Mouse (Mus musculus) stomach, embryonic 14.5 days (tissue): ENCODE results near the gene Gm48552. TPM values are rescaled to one million over a fixed set of nuclear protein-coding genes. Genes with fewer than 3 reads are reported as not detected.
A peak's percentile ranks its signal among the peaks of the same experiment; 100 is the strongest.

Source experiments
- ATAC-seq: fragments of 200-750 bp; cut with Nextera tagmentation; 2 replicates; pipeline ENCODE4 v1.8.0; 2017; ENCODE audit warnings: low read depth, moderate TSS enrichment; ENCODE audit not compliant: insufficient number of reproducible peaks, insufficient read depth, low FRiP score
- H3K27ac ChIP-seq: fragments of 300-500 bp; sonication (generic); 2 replicates; pipeline ENCODE4 v1.5.1; 2014; ENCODE audit warnings: mild to moderate bottlenecking, low read length, moderate library complexity, mixed read lengths
- H3K27me3 ChIP-seq: fragments of 300-500 bp; sonication (generic); 2 replicates; pipeline ENCODE4 v1.6.1; 2014; ENCODE audit warnings: low read length, control low read depth, mixed read lengths; ENCODE audit not compliant: control insufficient read depth, insufficient read depth
- H3K36me3 ChIP-seq: fragments of 300-500 bp; sonication (generic); 2 replicates; pipeline ENCODE4 v1.6.1; 2014; ENCODE audit warnings: mild to moderate bottlenecking, control low read depth, low read length, moderate library complexity, mixed read lengths; ENCODE audit not compliant: control insufficient read depth, insufficient read depth
- H3K4me1 ChIP-seq: fragments of 300-500 bp; sonication (generic); 2 replicates; pipeline ENCODE4 v1.6.1; 2014; ENCODE audit warnings: low read length, control low read depth, mixed read lengths; ENCODE audit not compliant: control insufficient read depth, insufficient read depth
- H3K4me2 ChIP-seq: fragments of 300-500 bp; sonication (generic); replicated peaks from 2 replicates; pipeline ENCODE4 v1.6.1; 2014; ENCODE audit warnings: low read depth, low read length, control low read depth
- H3K4me3 ChIP-seq: fragments of 300-500 bp; sonication (generic); 2 replicates; pipeline ENCODE4 v1.5.1; 2014; ENCODE audit warnings: low read depth, low read length, control low read depth
- H3K9ac ChIP-seq: fragments of 300-500 bp; sonication (generic); replicated peaks from 2 replicates; pipeline ENCODE4 v1.6.1; 2014; ENCODE audit warnings: low read depth, mild to moderate bottlenecking, control low read depth, low read length, moderate library complexity, mixed read lengths
- H3K9me3 ChIP-seq: fragments of 300-500 bp; sonication (generic); 2 replicates; pipeline ENCODE4 v1.6.1; 2016; ENCODE audit warnings: low read depth, low read length, control low read depth; ENCODE audit not compliant: control insufficient read depth
- WGBS: fragments of 180-500 bp; shearing (Covaris S2); extraction: QIAGEN DNeasy Blood & Tissue Kit; methylation state at CpG from one replicate; pipeline ENCODE4 v1.1.7; 2014; 5-methylcytosine and 5-hydroxymethylcytosine counted together
- polyA plus RNA-seq: library from polyadenylated mRNA; unstranded; fragments of >200 nt; fragmentation: Nextera tagmentation; extraction: Ambion mirVana; gene quantifications from 2 replicates; pipeline ENCODE4 v1.2.1, GENCODE M21; 2014

Gm48552 gene
- polyA plus RNA-seq, 1 experiment from 2014 or later, result 1.0 TPM

- H3K4me1 ChIP-seq, result peaks cover 45% of the 10 kb centered on the region
- no peak for ATAC-seq
- 85% methylated on average over 40 of the region's 40 CpGs for WGBS
Measured at GRCm38 (mm10) chr10:81420191-81420767, 31.5 kb downstream of the Gm48552 start.

GRCm38 (mm10) chr10:81421041-81421796 lies 32.4 kb downstream of the Gm48552 start:
- Histone ChIP-seq H3K27me3 (no peaks in the 10 kb centered on the region), H3K4me1 (peaks cover 48% of the 10 kb centered on the region), H3K9ac (no peak overlapping the region), H3K4me2 (no peak overlapping the region), H3K36me3 (peaks cover 8% of the 10 kb centered on the region; the same call in 1 of the 2 replicates), H3K9me3 (no peaks in the 10 kb centered on the region), H3K27ac (no peak overlapping the region), H3K4me3 (no peak overlapping the region)
- 74% methylated on average over 4 of the region's 4 CpGs for WGBS
- ATAC-seq, result no peak

More at GRCm38 (mm10) chr10:81420191-81420767, 31.5 kb downstream of the Gm48552 start:
- H3K9ac ChIP-seq, result no peak overlapping the region
- peaks cover 8% of the 10 kb centered on the region; the same call in 1 of the 2 replicates for H3K36me3 ChIP-seq
- no peak overlapping the region for H3K4me3 ChIP-seq
- H3K27ac ChIP-seq, result no peak overlapping the region
- H3K27me3 ChIP-seq, result no peaks in the 10 kb centered on the region
- no peak overlapping the region for H3K4me2 ChIP-seq
- no peaks in the 10 kb centered on the region for H3K9me3 ChIP-seq

GRCm38 (mm10) chr10:81421797-81422100 lies 32.9 kb downstream of the Gm48552 start:
- 84% methylated on average over 5 of the region's 5 CpGs for WGBS
- no peaks in the 10 kb centered on the region for H3K9me3 ChIP-seq
- no peak overlapping the region for H3K9ac ChIP-seq
- no peak for ATAC-seq
- H3K27me3 ChIP-seq, result no peaks in the 10 kb centered on the region
- H3K4me1 ChIP-seq, result peaks cover 48% of the 10 kb centered on the region
- H3K27ac ChIP-seq, result no peak overlapping the region
- no peak overlapping the region for H3K4me2 ChIP-seq
- no peak overlapping the region for H3K4me3 ChIP-seq
- H3K36me3 ChIP-seq, result peaks cover 8% of the 10 kb centered on the region; the same call in 1 of the 2 replicates

GRCm38 (mm10) chr10:81422191-81422590 lies 33.4 kb downstream of the Gm48552 start:
- 72% methylated on average over 6 of the region's 6 CpGs for WGBS
- no peaks in the 10 kb centered on the region for H3K27me3 ChIP-seq
- no peaks in the 10 kb centered on the region for H3K9me3 ChIP-seq
- H3K4me1 ChIP-seq, result peaks cover 44% of the 10 kb centered on the region
- no peak for ATAC-seq
- H3K36me3 ChIP-seq, result peaks cover 8% of the 10 kb centered on the region; the same call in 1 of the 2 replicates
- H3K27ac ChIP-seq, result no peak overlapping the region
- no peak overlapping the region for H3K4me2 ChIP-seq
- H3K4me3 ChIP-seq, result no peak overlapping the region
- no peak overlapping the region for H3K9ac ChIP-seq

- H3K9ac ChIP-seq, result no peak overlapping the region
- 84% methylated on average over 3 of the region's 3 CpGs for WGBS
- no peak overlapping the region for H3K4me3 ChIP-seq
- no peaks in the 10 kb centered on the region for H3K9me3 ChIP-seq
- no peak for ATAC-seq
- peaks cover 8% of the 10 kb centered on the region; the same call in 1 of the 2 replicates for H3K36me3 ChIP-seq
- H3K27me3 ChIP-seq, result no peaks in the 10 kb centered on the region
- H3K4me1 ChIP-seq, result peaks cover 39% of the 10 kb centered on the region
- H3K4me2 ChIP-seq, result no peak overlapping the region
- H3K27ac ChIP-seq, result no peak overlapping the region
Measured at GRCm38 (mm10) chr10:81422661-81423217, 33.9 kb downstream of the Gm48552 start.

- H3K27ac ChIP-seq, result no peak overlapping the region
- peaks cover 34% of the 10 kb centered on the region for H3K4me1 ChIP-seq
- peak overlapping the region; percentile 84 for H3K4me2 ChIP-seq
- H3K4me3 ChIP-seq, result peak overlapping the region; percentile 66; the same call in 1 of the 2 replicates
- WGBS, result 61% methylated on average over 4 of the region's 4 CpGs
- H3K9me3 ChIP-seq, result no peaks in the 10 kb centered on the region
- peaks cover 8% of the 10 kb centered on the region; the same call in 1 of the 2 replicates for H3K36me3 ChIP-seq
- no peak overlapping the region for H3K9ac ChIP-seq
- no peaks in the 10 kb centered on the region for H3K27me3 ChIP-seq
- ATAC-seq, result no peak
Measured at GRCm38 (mm10) chr10:81423476-81424245, 34.9 kb downstream of the Gm48552 start.

- Histone ChIP-seq H3K9ac (no peak overlapping the region), H3K9me3 (no peaks in the 10 kb centered on the region), H3K27me3 (no peaks in the 10 kb centered on the region), H3K27ac (peak overlapping the region; percentile 62; the same call in 1 of the 2 replicates), H3K4me2 (peak overlapping the region; percentile 84), H3K4me3 (peak overlapping the region; percentile 66), H3K36me3 (peaks cover 8% of the 10 kb centered on the region; the same call in 1 of the 2 replicates), H3K4me1 (peaks cover 27% of the 10 kb centered on the region)
- 7% methylated on average over 24 of the region's 25 CpGs for whole genome bisulfite sequencing
- 0 out of 2 replicates have a peak, but pooled peaks have one; percentile 10 for ATAC-seq
Measured at GRCm38 (mm10) chr10:81424246-81425051, 35.6 kb downstream of the Gm48552 start.
